Mouse (Mus musculus) liver, embryonic 13.5 days (tissue): ENCODE results near the gene Gm6657. TPM values are rescaled to one million over a fixed set of nuclear protein-coding genes. Genes with fewer than 3 reads are reported as not detected.

Experiments
- ATAC-seq: fragments of 200-750 bp; cut with Nextera tagmentation; 2 replicates; pipeline ENCODE4 v1.8.0; 2017; ENCODE audit warnings: low read depth, mild to moderate bottlenecking, moderate number of reproducible peaks, moderate library complexity
- DNase-seq: peaks from one replicate; pipeline ENCODE4 v3.0.0; 2022
- H3K27ac ChIP-seq: fragments of 300-500 bp; sonication (generic); 2 replicates; pipeline ENCODE4 v1.5.1; 2015; ENCODE audit warnings: moderate library complexity, mild to moderate bottlenecking, inconsistent platforms
- H3K27me3 ChIP-seq: fragments of 300-500 bp; sonication (generic); 2 replicates; pipeline ENCODE4 v1.6.1; 2015; ENCODE audit warnings: mild to moderate bottlenecking, inconsistent platforms
- H3K36me3 ChIP-seq: fragments of 300-500 bp; sonication (generic); 2 replicates; pipeline ENCODE4 v1.6.1; 2015; ENCODE audit warnings: mild to moderate bottlenecking, inconsistent platforms
- H3K4me1 ChIP-seq: fragments of 300-500 bp; sonication (generic); replicated peaks from 2 replicates; pipeline ENCODE4 v1.6.1; 2015; ENCODE audit warnings: inconsistent platforms
- H3K4me2 ChIP-seq: fragments of 300-500 bp; sonication (generic); 2 replicates; pipeline ENCODE4 v1.6.1; 2015; ENCODE audit warnings: inconsistent platforms, mild to moderate bottlenecking, moderate library complexity
- H3K4me3 ChIP-seq: fragments of 300-500 bp; sonication (generic); replicated peaks from 2 replicates; pipeline ENCODE4 v1.5.1; 2015; ENCODE audit warnings: mild to moderate bottlenecking, inconsistent platforms
- H3K9ac ChIP-seq: fragments of 300-500 bp; sonication (generic); 2 replicates; pipeline ENCODE4 v1.6.1; 2015; ENCODE audit warnings: mild to moderate bottlenecking, inconsistent platforms
- H3K9me3 ChIP-seq: fragments of 300-500 bp; sonication (generic); replicated peaks from 2 replicates; pipeline ENCODE4 v1.6.1; 2016; ENCODE audit warnings: inconsistent platforms
- whole genome bisulfite sequencing: fragments of 180-500 bp; shearing (Covaris S2); methylation state at CpG from one replicate; pipeline ENCODE4 v1.1.7; 2015; ENCODE audit not compliant: insufficient replicate concordance; 5-methylcytosine and 5-hydroxymethylcytosine counted together
- polyA plus RNA-seq: library from polyadenylated mRNA; unstranded; fragments of >200 nt; fragmentation: Nextera tagmentation; extraction: Ambion mirVana; gene quantifications from 2 replicates; pipeline ENCODE4 v1.2.1, GENCODE M21; 2015

Gene Gm6657
- polyA plus RNA-seq: not detected in 2 replicates

DNA sequence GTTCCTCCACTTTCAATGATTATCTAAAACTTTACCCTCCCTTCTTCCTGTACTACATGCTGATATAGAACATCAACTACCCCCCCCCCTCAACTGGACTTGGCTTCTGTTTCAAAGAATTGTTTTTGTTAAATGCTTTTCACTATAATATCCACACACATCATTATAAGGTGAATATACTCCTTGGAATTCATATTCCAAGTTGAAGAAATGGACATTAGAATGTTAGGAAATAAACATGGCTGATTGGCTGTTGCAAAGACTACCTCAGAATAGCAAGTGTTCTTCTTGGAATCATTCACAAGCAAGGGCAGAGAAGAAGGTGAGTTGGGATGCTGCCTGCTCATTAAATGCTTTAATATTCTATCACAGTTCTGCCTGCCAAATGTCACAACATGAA, at the start of gene Gm6657:
Gm6657 (plus strand) TSS at position 301 of the 400 bp plus-strand sequence.
- Histone ChIP-seq H3K9ac (no peak within 1 kb of the TSS), H3K9me3 (no peaks in the 10 kb centered on the region), H3K36me3 (no peaks in the 10 kb centered on the region), H3K4me3 (no peak within 1 kb of the TSS), H3K27me3 (no peaks in the 10 kb centered on the region), H3K4me1 (peaks cover 10% of the 10 kb centered on the region; the same call in 1 of the 2 replicates), H3K4me2 (no peak within 1 kb of the TSS), H3K27ac (no peak within 1 kb of the TSS)
- ATAC-seq (no peak), DNase-seq (no peak)

DNA sequence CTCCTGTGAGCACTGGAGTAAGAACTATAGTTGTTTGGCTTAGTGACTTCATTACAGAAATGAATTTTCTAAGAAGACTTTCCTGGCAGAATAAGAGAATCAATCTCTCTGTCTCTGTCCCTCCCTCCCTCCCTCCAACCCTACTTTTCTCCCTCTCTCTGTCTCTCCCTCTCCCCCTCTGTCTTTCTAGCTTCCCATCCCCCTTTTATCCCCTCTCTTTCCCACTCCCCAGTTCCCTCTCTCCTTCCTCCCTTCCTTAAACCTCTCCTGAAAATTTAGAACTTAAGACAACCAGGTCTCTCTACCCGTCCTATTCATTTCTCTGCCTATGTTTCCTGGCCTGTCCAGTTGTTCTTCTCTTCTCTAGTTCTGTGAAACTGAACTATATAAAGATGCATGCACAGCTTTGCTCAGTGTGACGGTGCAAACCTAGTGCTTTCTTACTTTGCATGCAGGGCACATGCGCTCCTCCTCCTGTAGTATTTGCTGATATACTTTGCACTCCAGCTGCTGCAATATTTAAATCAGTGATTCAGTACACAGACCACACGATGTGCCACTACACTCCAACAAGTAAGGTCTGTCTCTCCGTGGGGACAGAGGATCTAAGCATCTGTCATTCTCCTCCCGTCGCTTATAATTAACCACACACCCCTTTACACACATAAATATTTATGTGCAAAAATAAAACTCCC, 40.6 kb upstream of the Gm6657 start:
- Histone ChIP-seq H3K9me3 (no peaks in the 10 kb centered on the region), H3K4me1 (no peaks in the 10 kb centered on the region), H3K27me3 (no peaks in the 10 kb centered on the region), H3K4me2 (no peak overlapping the region), H3K36me3 (no peaks in the 10 kb centered on the region), H3K27ac (no peak overlapping the region), H3K9ac (no peak overlapping the region), H3K4me3 (no peak overlapping the region)
- 40% methylated on average over 7 of the region's 7 CpGs for WGBS
- ATAC-seq (no peak), DNase-seq (no peak)

DNA sequence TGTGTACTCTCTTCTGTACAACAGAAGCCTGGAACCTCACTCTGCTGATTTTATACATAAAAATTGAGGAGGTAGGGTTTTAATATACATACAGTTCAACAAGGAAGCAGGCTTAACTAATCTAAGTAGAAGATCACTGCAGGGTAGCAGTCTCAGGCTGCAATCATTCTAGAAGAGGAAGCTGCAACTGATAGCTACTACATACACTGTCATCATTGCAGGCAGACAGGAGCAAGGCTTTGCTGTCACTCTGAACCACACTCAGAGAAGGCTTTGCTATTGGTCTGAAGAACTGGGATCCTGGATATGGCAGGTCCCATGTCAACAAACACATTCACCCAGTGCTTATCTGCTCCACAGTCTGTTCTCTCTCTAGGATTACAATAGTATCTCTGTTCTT, 23.9 kb upstream of the Gm6657 start:
- no peaks in the 10 kb centered on the region for H3K36me3 ChIP-seq
- H3K27ac ChIP-seq: no peak overlapping the region
- no peak for DNase-seq
- H3K9me3 ChIP-seq: no peaks in the 10 kb centered on the region
- H3K4me1 ChIP-seq: no peaks in the 10 kb centered on the region
- no peak for ATAC-seq
- no peak overlapping the region for H3K4me2 ChIP-seq
- H3K27me3 ChIP-seq: no peaks in the 10 kb centered on the region
- H3K9ac ChIP-seq: no peak overlapping the region
- no peak overlapping the region for H3K4me3 ChIP-seq

DNA sequence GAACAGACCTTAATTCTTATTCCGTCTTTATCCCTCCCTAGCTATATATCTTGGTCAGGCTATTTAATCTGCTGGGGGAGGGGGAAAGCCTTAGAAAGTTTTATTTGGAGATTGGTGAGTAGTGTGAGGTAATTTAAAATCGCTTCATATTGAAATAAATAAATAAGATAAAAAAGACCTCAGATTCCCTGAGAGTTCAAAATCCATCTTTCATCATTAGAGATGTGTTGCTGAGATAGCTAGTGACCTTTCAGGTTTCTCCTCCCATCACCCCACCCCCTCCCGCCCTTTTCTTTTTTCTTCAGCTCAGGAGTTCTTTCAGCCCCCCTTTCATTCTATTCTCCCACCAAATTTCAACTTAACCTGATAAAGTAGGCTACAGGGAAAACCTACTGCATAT, 20.1 kb upstream of the Gm6657 start:
- Histone ChIP-seq H3K36me3 (no peaks in the 10 kb centered on the region), H3K9me3 (no peaks in the 10 kb centered on the region), H3K27ac (no peak overlapping the region), H3K4me1 (no peaks in the 10 kb centered on the region), H3K27me3 (no peaks in the 10 kb centered on the region), H3K4me2 (no peak overlapping the region), H3K4me3 (no peak overlapping the region), H3K9ac (no peak overlapping the region)
- ATAC-seq (no peak), DNase-seq (no peak)
- WGBS: 52% methylated on average over 3 of the region's 3 CpGs

DNA sequence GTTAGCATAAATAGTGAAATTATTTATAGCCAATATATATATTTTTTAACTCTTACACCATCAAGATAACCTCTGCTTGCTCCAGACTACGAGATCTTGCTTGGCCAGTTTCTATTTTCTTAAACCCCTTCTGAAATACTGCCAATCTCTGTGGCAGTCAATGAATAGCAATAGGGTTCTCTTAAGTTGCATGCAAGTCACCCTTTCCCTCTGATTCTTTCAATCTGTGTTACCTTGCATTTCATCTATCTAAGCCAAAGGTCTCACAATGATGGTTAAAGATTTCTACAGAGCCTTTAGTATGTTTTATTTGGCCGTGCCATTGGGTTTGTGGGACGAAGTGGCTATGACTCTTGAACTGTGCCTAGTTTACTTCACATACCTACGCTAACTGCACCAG, 19.4 kb upstream of the Gm6657 start:
- Histone ChIP-seq H3K27ac (no peak overlapping the region), H3K4me2 (no peak overlapping the region), H3K4me1 (no peaks in the 10 kb centered on the region), H3K9ac (no peak overlapping the region), H3K36me3 (no peaks in the 10 kb centered on the region), H3K4me3 (no peak overlapping the region), H3K27me3 (no peaks in the 10 kb centered on the region), H3K9me3 (no peaks in the 10 kb centered on the region)
- no peak for DNase-seq
- no peak for ATAC-seq
- 60% methylated on average over 4 of the region's 4 CpGs for WGBS

DNA sequence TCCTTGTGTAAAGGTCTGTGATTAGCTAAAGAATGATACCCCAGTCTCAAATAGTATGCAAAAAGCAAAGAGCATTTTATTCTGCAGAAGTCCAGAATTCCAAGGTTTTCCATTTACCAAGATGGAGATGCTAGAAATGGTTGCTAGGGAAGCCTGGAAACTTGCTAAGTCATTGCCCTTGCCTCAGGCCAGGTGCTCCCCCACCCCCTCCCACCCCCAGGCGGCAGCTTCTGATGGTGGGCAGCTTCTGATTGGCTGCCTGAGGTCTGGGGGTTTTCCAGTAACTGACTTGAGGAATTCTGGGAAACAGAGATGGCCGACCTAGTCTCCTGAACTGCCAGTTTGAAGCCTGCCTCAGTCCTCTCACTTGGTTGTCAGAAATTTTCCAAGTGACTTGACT, 12.6 kb upstream of the Gm6657 start:
- no peak overlapping the region for H3K4me2 ChIP-seq
- H3K4me1 ChIP-seq: no peaks in the 10 kb centered on the region
- H3K4me3 ChIP-seq: no peak overlapping the region
- no peak overlapping the region for H3K9ac ChIP-seq
- no peaks in the 10 kb centered on the region for H3K9me3 ChIP-seq
- no peak for ATAC-seq
- no peaks in the 10 kb centered on the region for H3K27me3 ChIP-seq
- H3K36me3 ChIP-seq: no peaks in the 10 kb centered on the region
- WGBS: 37% methylated on average over 2 of the region's 2 CpGs
- no peak overlapping the region for H3K27ac ChIP-seq
- no peak for DNase-seq

DNA sequence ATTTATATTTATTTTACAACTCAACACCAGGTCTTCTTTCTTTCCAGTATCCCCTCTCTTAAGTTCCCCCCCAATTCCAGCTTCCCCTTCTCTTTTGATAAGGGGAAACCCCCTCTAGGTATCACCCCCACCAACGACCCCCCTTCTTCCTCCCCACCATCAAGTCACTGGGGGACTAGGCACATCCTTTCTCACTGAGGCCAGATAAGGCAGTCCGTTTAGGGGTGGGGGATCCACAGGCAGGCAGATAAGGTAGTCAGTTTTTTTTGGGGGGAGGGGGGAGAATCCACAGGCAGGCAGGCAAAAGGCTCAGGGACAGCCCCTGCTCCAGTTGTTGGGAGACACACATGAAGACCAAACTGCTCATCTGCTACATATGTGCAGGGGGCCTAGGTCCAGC, 1.3 kb downstream of the Gm6657 start:
- Histone ChIP-seq H3K4me1 (peaks cover 10% of the 10 kb centered on the region; the same call in 1 of the 2 replicates), H3K27ac (no peak overlapping the region), H3K9ac (no peak overlapping the region), H3K4me3 (no peak overlapping the region), H3K27me3 (no peaks in the 10 kb centered on the region), H3K4me2 (no peak overlapping the region), H3K9me3 (no peaks in the 10 kb centered on the region), H3K36me3 (no peaks in the 10 kb centered on the region)
- no peak for ATAC-seq
- WGBS: 6% methylated on average over 2 of the region's 2 CpGs
- DNase-seq: no peak

DNA sequence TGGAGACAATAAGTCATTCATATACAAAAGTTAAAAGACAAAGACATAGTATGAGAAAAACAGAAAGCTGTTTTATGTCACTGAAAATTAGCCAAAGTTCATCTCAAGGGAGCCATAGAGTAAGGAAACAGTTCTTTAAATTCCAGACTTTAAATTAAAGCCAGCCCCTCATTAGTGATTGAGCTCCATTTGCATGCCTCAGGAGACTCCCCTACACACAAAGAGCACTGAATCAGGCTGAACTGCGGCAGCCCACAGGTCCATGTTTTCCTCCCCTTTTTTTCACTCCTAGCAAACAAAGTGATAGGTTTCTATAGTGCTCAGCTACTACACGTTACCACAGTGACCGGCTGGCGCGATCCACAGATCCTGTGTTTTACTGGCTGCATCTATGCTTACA, 9.6 kb downstream of the Gm6657 start:
- no peaks in the 10 kb centered on the region for H3K4me1 ChIP-seq
- H3K4me2 ChIP-seq: no peak overlapping the region
- H3K36me3 ChIP-seq: no peaks in the 10 kb centered on the region
- H3K27me3 ChIP-seq: no peaks in the 10 kb centered on the region
- DNase-seq: no peak
- no peaks in the 10 kb centered on the region for H3K9me3 ChIP-seq
- H3K9ac ChIP-seq: no peak overlapping the region
- no peak overlapping the region for H3K4me3 ChIP-seq
- WGBS: 72% methylated on average over 5 of the region's 5 CpGs
- no peak for ATAC-seq
- no peak overlapping the region for H3K27ac ChIP-seq

DNA sequence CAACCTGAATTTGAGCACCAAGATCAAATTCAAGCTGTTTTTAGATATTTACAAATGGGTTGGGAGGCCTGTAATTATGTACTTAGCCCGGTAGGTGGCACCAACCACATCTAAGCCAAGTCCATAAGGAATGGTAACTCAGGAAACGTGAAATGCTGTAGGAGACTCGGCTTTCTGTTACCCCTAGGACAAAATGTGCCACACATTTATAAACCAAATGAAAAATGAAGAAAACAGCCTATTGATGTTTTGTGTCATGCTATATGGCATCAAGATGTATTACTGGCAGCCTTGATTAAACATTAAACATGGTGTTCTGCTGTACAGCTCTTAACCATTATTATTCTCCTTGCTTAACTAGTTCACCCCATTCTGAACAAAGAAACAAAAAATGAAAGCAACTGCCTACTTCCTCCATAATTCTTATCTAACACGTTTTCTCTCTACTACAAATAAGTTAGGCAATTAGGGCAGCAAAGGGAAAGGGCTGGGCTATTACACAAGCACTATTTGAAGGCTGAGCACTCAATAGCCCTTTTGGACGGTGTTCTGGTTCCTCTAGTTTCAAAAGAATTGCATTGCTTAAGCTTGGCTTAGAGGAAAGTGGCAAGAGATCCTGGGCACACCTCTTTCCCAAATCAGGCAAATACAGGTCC, 12.0 kb downstream of the Gm6657 start:
- Histone ChIP-seq H3K4me1 (no peaks in the 10 kb centered on the region), H3K27ac (no peak overlapping the region), H3K9me3 (no peaks in the 10 kb centered on the region), H3K4me3 (no peak overlapping the region), H3K36me3 (no peaks in the 10 kb centered on the region), H3K27me3 (no peaks in the 10 kb centered on the region), H3K9ac (no peak overlapping the region), H3K4me2 (0 out of 2 replicates have a peak overlapping the region, but pooled peaks have one; percentile 7)
- 6% methylated on average over 5 of the region's 5 CpGs for WGBS
- no peak for ATAC-seq
- DNase-seq: peak; percentile 29

DNA sequence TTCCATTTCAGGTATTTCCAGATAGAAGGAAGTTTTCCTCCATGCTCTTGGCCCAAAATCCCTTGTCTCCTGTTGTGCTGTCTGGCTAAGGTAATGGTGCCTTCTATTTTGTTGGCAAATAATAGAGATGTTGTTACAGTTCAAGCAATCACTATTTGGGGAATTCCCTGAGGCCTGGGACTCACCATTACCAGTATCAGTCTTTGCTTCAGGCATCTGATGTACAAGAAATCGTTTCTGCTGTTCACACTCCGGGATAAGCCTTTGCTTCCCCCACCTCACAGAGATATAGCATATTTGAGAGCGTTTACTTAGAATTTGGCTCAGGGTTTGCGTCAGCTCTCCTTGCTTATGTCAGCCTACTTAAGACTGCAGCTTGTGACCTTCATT, 12.5 kb downstream of the Gm6657 start:
- 72% methylated on average over 4 of the region's 4 CpGs for WGBS
- no peak overlapping the region for H3K4me2 ChIP-seq
- no peak overlapping the region for H3K27ac ChIP-seq

DNA sequence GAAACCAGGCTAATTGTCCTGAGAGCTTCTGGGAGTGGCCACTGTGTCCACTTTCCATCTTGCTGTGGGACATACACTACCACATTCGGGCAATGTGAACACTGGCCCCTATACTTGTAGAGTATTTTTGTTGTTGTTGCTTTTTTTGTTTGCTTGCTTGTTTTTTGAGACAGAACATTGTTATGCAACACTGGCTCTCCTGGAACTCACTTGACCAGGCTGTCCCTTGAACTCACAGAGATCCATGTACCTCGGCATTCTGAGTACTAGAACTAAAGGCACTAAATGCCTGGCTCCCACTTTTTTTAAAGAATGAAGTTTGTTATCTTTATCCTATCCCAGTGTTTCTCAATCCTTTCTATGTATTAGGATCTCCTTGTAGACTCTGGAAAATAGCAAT, 15.8 kb downstream of the Gm6657 start:
- H3K36me3 ChIP-seq: no peaks in the 10 kb centered on the region
- no peak overlapping the region for H3K9ac ChIP-seq
- H3K4me1 ChIP-seq: no peaks in the 10 kb centered on the region
- H3K4me2 ChIP-seq: no peak overlapping the region
- 73% methylated on average over 2 of the region's 2 CpGs for WGBS
- no peaks in the 10 kb centered on the region for H3K9me3 ChIP-seq
- H3K27me3 ChIP-seq: no peaks in the 10 kb centered on the region
- no peak for ATAC-seq
- H3K4me3 ChIP-seq: no peak overlapping the region
- DNase-seq: no peak
- no peak overlapping the region for H3K27ac ChIP-seq

More for the DNA sequence above, 12.5 kb downstream of the Gm6657 start:
- no peaks in the 10 kb centered on the region for H3K9me3 ChIP-seq
- DNase-seq: no peak
- no peak for ATAC-seq
- H3K36me3 ChIP-seq: no peaks in the 10 kb centered on the region
- H3K27me3 ChIP-seq: no peaks in the 10 kb centered on the region
- no peak overlapping the region for H3K4me3 ChIP-seq
- no peaks in the 10 kb centered on the region for H3K4me1 ChIP-seq
- no peak overlapping the region for H3K9ac ChIP-seq

DNA sequence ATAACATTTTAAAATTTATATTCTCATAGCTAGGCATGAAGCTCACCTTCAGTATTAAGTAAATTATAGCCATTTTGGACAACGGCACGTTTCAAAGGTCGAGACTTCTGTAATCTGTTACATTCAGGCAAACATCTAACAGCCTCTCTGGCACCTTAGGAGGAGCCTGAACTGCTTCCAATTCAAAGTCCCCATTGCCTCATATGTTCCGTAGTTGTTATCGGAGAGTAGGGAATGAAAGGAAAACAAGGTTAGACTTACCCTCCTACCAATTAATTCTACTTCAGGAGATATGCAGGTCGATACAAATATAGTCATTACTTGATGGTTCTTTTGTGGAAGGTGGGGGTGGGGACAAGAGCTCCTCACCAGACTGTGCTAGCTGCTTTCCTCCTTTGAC, 21.4 kb downstream of the Gm6657 start:
- Histone ChIP-seq H3K4me2 (no peak overlapping the region), H3K27me3 (no peaks in the 10 kb centered on the region), H3K4me3 (no peak overlapping the region), H3K27ac (no peak overlapping the region), H3K4me1 (no peaks in the 10 kb centered on the region), H3K9me3 (no peaks in the 10 kb centered on the region), H3K9ac (no peak overlapping the region), H3K36me3 (no peaks in the 10 kb centered on the region)
- DNase-seq (no peak), ATAC-seq (no peak)
- WGBS: 76% methylated on average over 6 of the region's 6 CpGs
